Mouse (Mus musculus) left cerebral cortex, adult 6 months (tissue): ENCODE measurements around the gene Mrpl54. TPM values are rescaled to one million over a fixed set of nuclear protein-coding genes. Genes with fewer than 3 reads are reported as not detected.

Experiments used
- long read RNA-seq, 2 experiments: library from polyadenylated mRNA; unstranded; transcript quantifications; one replicate each; pipeline ENCODE4 v2.0.0; 2019 to 2020
- polyA plus RNA-seq: library from polyadenylated mRNA; unstranded; fragments of <200 nt; fragmentation: Nextera tagmentation; gene quantifications from 2 replicates; pipeline ENCODE4 v1.2.3, GENCODE M21; 2021

The Mrpl54 gene
- 120 and 129 TPM in 2 replicates for polyA plus RNA-seq
- long read RNA-seq, experiment 1, transcript Mrpl54-201 (3 exons, 604 nt): major isoform, 30 of 33 reads
- long read RNA-seq, experiment 1, partial matches to known transcripts: 1 of 33 reads
- long read RNA-seq, experiment 1, other reads (novel, unspliced or antisense): 0 of 33 reads
- long read RNA-seq, experiment 2, transcript Mrpl54-201 (3 exons, 604 nt): major isoform, 75 of 78 reads
- long read RNA-seq, experiment 2, partial matches to known transcripts: 3 of 78 reads
- long read RNA-seq, experiment 2, other reads (novel, unspliced or antisense): 0 of 78 reads

GRCm38 (mm10) chr10:81266211-81267105, at the start of gene Mrpl54, which contains the start of gene Apba3:
Gene Mrpl54 (minus strand): TSS chr10:81266934.
Gene Apba3 (plus strand): TSS chr10:81266960.

GRCm38 (mm10) chr10:81292554-81293333, 26.0 kb upstream of the Mrpl54 start, which contains the start of gene Pip5k1c:
Gene Pip5k1c (plus strand): TSS chr10:81292963.

DNA sequence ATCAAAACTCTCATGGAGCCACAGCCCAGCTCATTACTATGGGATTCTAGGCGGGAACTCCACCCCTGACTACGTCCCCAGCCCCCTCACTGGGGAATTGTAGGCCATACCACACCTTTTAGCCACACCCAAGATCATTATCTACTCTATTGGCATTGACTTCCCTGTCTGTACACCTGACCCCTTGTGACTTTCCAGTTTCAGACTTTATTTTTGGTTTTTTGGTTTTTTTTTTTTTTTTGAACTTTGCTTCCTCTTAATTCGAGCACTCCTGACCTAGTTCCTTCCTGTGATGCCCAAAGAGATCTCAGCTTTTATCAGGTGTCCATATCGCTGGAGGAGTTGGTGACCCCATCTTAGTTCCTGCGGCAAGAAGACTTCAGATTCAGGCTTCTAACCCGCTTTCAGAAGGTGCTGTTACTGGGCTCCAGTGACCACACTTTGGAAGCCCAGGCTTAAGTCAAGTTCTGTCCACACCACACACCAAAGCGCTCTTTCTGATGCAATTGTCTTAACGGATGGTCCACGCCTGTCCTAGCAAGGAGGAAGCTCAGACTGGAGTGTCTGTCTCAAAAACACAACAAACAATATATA, 24.9 kb upstream of the Mrpl54 start, which contains the start of gene Tjp3:
Tjp3 (minus strand) TSS at position 71 of the 594 bp plus-strand sequence.

GRCm38 (mm10) chr10:81252424-81253419, 14.0 kb downstream of the Mrpl54 start, which contains the start of gene Matk:
Gene Matk (plus strand): TSS chr10:81252935.

DNA sequence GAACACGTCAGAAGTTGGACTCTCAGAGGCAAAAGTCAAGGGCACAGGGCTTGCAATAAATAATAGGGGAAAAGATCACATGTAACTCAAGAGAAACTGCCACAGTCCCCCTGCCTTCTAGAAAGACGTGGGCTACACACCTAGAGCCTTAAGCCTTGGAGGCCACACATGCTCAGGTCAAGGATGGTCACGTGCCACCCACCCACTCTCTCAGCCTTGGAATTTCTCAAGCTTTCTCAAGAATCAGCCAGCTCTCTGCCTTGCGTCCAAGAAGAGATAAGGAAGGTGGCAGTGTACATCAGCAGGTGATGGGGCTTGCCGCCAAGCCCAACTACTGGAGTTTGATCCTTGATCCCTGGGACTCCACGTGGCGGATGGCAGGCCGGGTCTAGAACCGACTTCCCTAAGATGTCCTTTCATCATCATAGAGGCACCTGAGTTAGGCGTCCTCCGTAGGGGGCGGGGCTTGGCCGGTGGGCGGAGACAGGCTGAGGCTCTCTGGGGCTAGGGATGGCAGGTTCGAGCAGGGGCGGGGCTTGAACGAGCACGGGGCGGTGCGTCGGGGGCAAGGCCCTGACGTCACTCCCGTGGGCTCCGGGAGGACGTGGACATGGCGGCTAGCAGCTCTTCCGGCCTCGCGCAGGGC, 34.0 kb downstream of the Mrpl54 start, which contains the start of gene Zfr2:
Zfr2 (plus strand) TSS at position 576 of the 646 bp plus-strand sequence.

GRCm38 (mm10) chr10:81230438-81231332, 36.0 kb downstream of the Mrpl54 start, which contains the start of gene Atcay:
Gene Atcay (minus strand): TSS chr10:81230833.

Other genes starting within 250 kb of the Mrpl54 start
- 37.8 and 61.2 TPM in 2 replicates for gene Diras1, start 241.3 kb downstream of the Mrpl54 start, polyA plus RNA-seq
- 31.5 and 39.4 TPM in 2 replicates for gene Slc39a3, start 229.5 kb downstream of the Mrpl54 start, polyA plus RNA-seq
- gene Sgta, start 206.8 kb downstream of the Mrpl54 start, polyA plus RNA-seq: 216 and 260 TPM in 2 replicates
- gene Thop1, start 196.9 kb downstream of the Mrpl54 start, polyA plus RNA-seq: 20.8 and 27.8 TPM in 2 replicates
- 0.36 and 0.86 TPM in 2 replicates for gene Creb3l3, start 168.1 kb downstream of the Mrpl54 start, polyA plus RNA-seq
- gene Map2k2, start 161.0 kb downstream of the Mrpl54 start, polyA plus RNA-seq: 111 and 115 TPM in 2 replicates
- gene Zbtb7a, start 131.7 kb downstream of the Mrpl54 start, polyA plus RNA-seq: 93.9 and 115 TPM in 2 replicates
- 19.6 and 22.7 TPM in 2 replicates for gene Pias4, start 99.0 kb downstream of the Mrpl54 start, polyA plus RNA-seq
- 720 and 722 TPM in 2 replicates for gene Eef2, start 90.3 kb downstream of the Mrpl54 start, polyA plus RNA-seq
- 1.8 and 81.3 TPM in 2 replicates for gene Dapk3, start 83.9 kb downstream of the Mrpl54 start, polyA plus RNA-seq
- gene 4930442H23Rik, start 83.1 kb downstream of the Mrpl54 start, polyA plus RNA-seq: 0.09 TPM in 1 of 2 replicates, not detected in the other
- not detected in 2 replicates for gene Nmrk2, start 64.9 kb downstream of the Mrpl54 start, polyA plus RNA-seq
- gene Atcay, start 36.1 kb downstream of the Mrpl54 start, polyA plus RNA-seq: 50.9 and 79.7 TPM in 2 replicates
- 25.5 and 28.7 TPM in 2 replicates for gene Zfr2, start 33.8 kb downstream of the Mrpl54 start, polyA plus RNA-seq
- 125 and 168 TPM in 2 replicates for gene Matk, start 14.0 kb downstream of the Mrpl54 start, polyA plus RNA-seq
- 20.8 and 21.3 TPM in 2 replicates for gene Apba3, start within 50 bp of the Mrpl54 start, polyA plus RNA-seq
- gene Tjp3, start 24.6 kb upstream of the Mrpl54 start, polyA plus RNA-seq: 0.21 and 0.37 TPM in 2 replicates
- 70.9 and 115 TPM in 2 replicates for gene Pip5k1c, start 26.0 kb upstream of the Mrpl54 start, polyA plus RNA-seq
- 13.7 and 15.7 TPM in 2 replicates for gene Cactin, start 54.2 kb upstream of the Mrpl54 start, polyA plus RNA-seq
- 0.78 and 1.2 TPM in 2 replicates for gene Tbxa2r, start 61.8 kb upstream of the Mrpl54 start, polyA plus RNA-seq
- gene Gipc3, start 76.3 kb upstream of the Mrpl54 start, polyA plus RNA-seq: 0.44 and 0.73 TPM in 2 replicates
- 24.0 and 36.0 TPM in 2 replicates for gene Hmg20b, start 83.5 kb upstream of the Mrpl54 start, polyA plus RNA-seq
- gene Mfsd12, start 90.6 kb upstream of the Mrpl54 start, polyA plus RNA-seq: 11.3 and 14.9 TPM in 2 replicates
- 0.19 and 0.63 TPM in 2 replicates for gene 4930404N11Rik, start 98.9 kb upstream of the Mrpl54 start, polyA plus RNA-seq
- gene Fzr1, start 111.6 kb upstream of the Mrpl54 start, polyA plus RNA-seq: 50.1 and 52.0 TPM in 2 replicates
- 160 and 212 TPM in 2 replicates for gene Dohh, start 117.5 kb upstream of the Mrpl54 start, polyA plus RNA-seq
- gene Gm48551, start 117.5 kb upstream of the Mrpl54 start, polyA plus RNA-seq: 2.5 and 3.2 TPM in 2 replicates
- 0.80 and 2.4 TPM in 2 replicates for gene Gm48552, start 122.1 kb upstream of the Mrpl54 start, polyA plus RNA-seq
- gene Smim24, start 126.1 kb upstream of the Mrpl54 start, polyA plus RNA-seq: 1.6 and 2.1 TPM in 2 replicates
- gene Nfic, start 188.7 kb upstream of the Mrpl54 start, polyA plus RNA-seq: 21.8 and 30.9 TPM in 2 replicates
- 38.3 and 133 TPM in 2 replicates for gene Celf5, start 215.8 kb upstream of the Mrpl54 start, polyA plus RNA-seq
- 34.1 and 44.3 TPM in 2 replicates for gene Ncln, start 229.5 kb upstream of the Mrpl54 start, polyA plus RNA-seq
- 0.67 and 0.71 TPM in 2 replicates for gene S1pr4, start 233.2 kb upstream of the Mrpl54 start, polyA plus RNA-seq